In the genomic region with DNA sequence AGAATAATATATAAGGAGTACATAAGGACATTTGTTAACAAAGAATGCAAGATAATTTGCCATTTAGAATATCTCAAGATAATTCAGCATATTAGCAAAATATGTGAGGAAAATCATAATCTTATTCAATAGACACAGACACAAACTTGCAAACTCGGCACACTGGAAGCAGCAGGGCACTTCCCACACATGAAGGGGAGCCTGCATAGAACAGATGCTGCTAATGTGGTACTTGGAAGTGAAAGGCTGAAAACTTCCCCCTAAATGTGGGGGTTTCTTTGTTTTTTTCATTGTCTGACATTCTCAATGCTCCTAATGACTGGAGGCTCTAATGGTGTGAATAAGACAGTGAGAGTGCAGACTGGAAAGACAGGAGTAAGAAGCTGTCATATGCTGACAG, we compare ENCODE assay signal across 26 mouse cellular contexts. TPM values are rescaled to one million over a fixed set of nuclear protein-coding genes. Genes with fewer than 3 reads are reported as not detected.
DNase-seq lines count a peak whose midpoint lies in the region; ATAC-seq and TF ChIP-seq lines count a peak whose summit lies in the region.
"Had no signal": no experiment of that assay in that cellular context is flagged by ENCODE, and none has a peak within 500 bp of the region (broad histone marks: within the 10 kb centered on the region; RNA-seq: fewer than 3 reads in every experiment).

No protein-coding gene starts in this region.

- H3K36me3 ChIP-seq in forebrain, postnatal 0 days (ENCODE audit: insufficient read depth), result no peaks in the 10 kb centered on the region
- H3K36me3 ChIP-seq in forebrain, embryonic 11.5 days (ENCODE audit: control insufficient read depth, insufficient read depth, low read length), result no peaks in the 10 kb centered on the region
- H3K36me3 ChIP-seq: G1E; heart, embryonic 15.5 days had no signal

- H3K27ac ChIP-seq in forebrain, postnatal 0 days (ENCODE audit: low read depth, low read length), result no peak overlapping the region
- no peak overlapping the region for H3K27ac ChIP-seq in forebrain, embryonic 11.5 days (ENCODE audit: low read depth, low read length)
- H3K27ac ChIP-seq: heart, adult 2 months; heart, embryonic 15.5 days; hindbrain, embryonic 14.5 days had no signal

- no peak overlapping the region for H3K4me3 ChIP-seq in forebrain, postnatal 0 days (ENCODE audit: low read depth, low read length)
- no peak overlapping the region for H3K4me3 ChIP-seq in forebrain, embryonic 11.5 days (ENCODE audit: low read depth, low read length)
- H3K4me3 ChIP-seq: heart, adult 2 months; heart, embryonic 15.5 days had no signal

- peak; percentile 2 for DNase-seq in forebrain, postnatal 0 days
- no peak for DNase-seq in forebrain, embryonic 11.5 days (ENCODE audit: low spot score)
- peak; percentile 9 to 21 for DNase-seq in right cerebral cortex, adult 2 months (ENCODE audit: low spot score in 2 of 2)
- DNase-seq in right cerebral cortex, postnatal 14 days, result no peak
- DNase-seq in layer of hippocampus, postnatal 36 days, result peak; percentile 19 to 28
- no peak for DNase-seq in yolk sac, embryonic 10.5 days (ENCODE audit: low spot score)
- DNase-seq: adrenal gland, adult 8-10 months; adrenal gland, postnatal 36 days; B cell, adult 2 months; cerebellum, adult 18-20 months; cerebellum, adult 9-11 months; cerebellum, postnatal 36 days; gastrocnemius, postnatal 14 days; heart, adult 2 months; heart, postnatal 14 days had no signal

- no peaks in the 10 kb centered on the region for H3K27me3 ChIP-seq in forebrain, postnatal 0 days (ENCODE audit: insufficient read depth, low read length)
- no peaks in the 10 kb centered on the region for H3K27me3 ChIP-seq in forebrain, embryonic 11.5 days (ENCODE audit: control insufficient read depth, insufficient read depth, low read length)
- H3K27me3 ChIP-seq: heart, embryonic 15.5 days had no signal

- H3K4me2 ChIP-seq in forebrain, postnatal 0 days (ENCODE audit: low read depth), result no peak overlapping the region
- H3K4me2 ChIP-seq in forebrain, embryonic 11.5 days (ENCODE audit: low read depth, low read length, severe bottlenecking), result no peak overlapping the region
- H3K4me2 ChIP-seq: heart, embryonic 11.5 days; heart, embryonic 15.5 days; hindbrain, embryonic 14.5 days had no signal

- 30% methylated on average over 1 of the region's 1 CpGs for WGBS in forebrain, postnatal 0 days
- WGBS in forebrain, embryonic 11.5 days, result 60% methylated on average over 1 of the region's 1 CpGs

- no peak for TF ChIP-seq CTCF in forebrain, postnatal 0 days (IDR thresholded peaks at IDR 0.05; ENCODE audit: low read depth)

- ATAC-seq in forebrain, postnatal 0 days, result peak; percentile 40
- no peak for ATAC-seq in forebrain, embryonic 11.5 days (replicated peaks; ENCODE audit: low FRiP score)
- ATAC-seq in megakaryocyte-erythroid progenitor cell, adult 5-6 weeks (replicated peaks; ENCODE audit: low FRiP score, low TSS enrichment, poor library complexity, severe bottlenecking), result no peak
- ATAC-seq: CD4-positive, CD25-positive, alpha-beta regulatory T cell, adult 4 months; forebrain, embryonic 14.5 days had no signal

- no peaks in the 10 kb centered on the region for H3K4me1 ChIP-seq in forebrain, postnatal 0 days (ENCODE audit: insufficient read depth)
- no peaks in the 10 kb centered on the region for H3K4me1 ChIP-seq in forebrain, embryonic 11.5 days (replicated peaks; ENCODE audit: control insufficient read depth, insufficient read depth, low read length)
- H3K4me1 ChIP-seq: heart, embryonic 15.5 days had no signal

- H3K9me3 ChIP-seq in forebrain, postnatal 0 days (ENCODE audit: low read length), result no peaks in the 10 kb centered on the region
- no peaks in the 10 kb centered on the region for H3K9me3 ChIP-seq in forebrain, embryonic 11.5 days (ENCODE audit: control insufficient read depth, low read length)
- H3K9me3 ChIP-seq: G1E; heart, embryonic 15.5 days had no signal

- H3K9ac ChIP-seq in forebrain, postnatal 0 days, result no peak overlapping the region
- no peak overlapping the region for H3K9ac ChIP-seq in forebrain, embryonic 11.5 days (ENCODE audit: low read length)
- H3K9ac ChIP-seq: heart, embryonic 15.5 days; hindbrain, embryonic 14.5 days had no signal

RNA-seq across cellular contexts. Expression of gene Olfr686, which starts 7.5 kb away (rescaled TPM):
- not detected in 2 replicates for total RNA-seq in forebrain, postnatal 0 days (2014; rRNA removed)
- not detected in 2 replicates for polyA plus RNA-seq in forebrain, postnatal 0 days (2015; fragmentation: Nextera tagmentation; extraction: Ambion mirVana)
- polyA plus RNA-seq in forebrain, embryonic 11.5 days (2014; fragmentation: Nextera tagmentation; extraction: Ambion mirVana), result not detected in 2 replicates
- total RNA-seq in layer of hippocampus, postnatal 36 days (2021), result not detected
- total RNA-seq in megakaryocyte-erythroid progenitor cell, adult 5-6 weeks (2014; fragmentation: Nextera tagmentation), result not detected in 2 replicates
- total RNA-seq in megakaryocyte-erythroid progenitor cell, adult 5-6 weeks (2017), result not detected in 2 replicates
- total RNA-seq: adrenal gland, adult 8-10 months; adrenal gland, postnatal 36 days; G1E; gastrocnemius, adult 18-20 months; gastrocnemius, postnatal 14 days; heart, adult 2 months; heart, postnatal 14 days; hematopoietic stem cell, adult 5-6 weeks had no signal
- polyA plus RNA-seq: CD4-positive, CD25-positive, alpha-beta regulatory T cell, adult 4 months; embryonic facial prominence, embryonic 14.5 days; forebrain, embryonic 14.5 days; G1E; gonadal fat pad, adult 2 months; heart, adult 2 months; heart, embryonic 11.5 days; heart, embryonic 15.5 days; hindbrain, embryonic 14.5 days had no signal

RNA-seq across cellular contexts. Expression of gene Olfr685, which starts 28.9 kb away (rescaled TPM):
- total RNA-seq in forebrain, postnatal 0 days (2014; rRNA removed), result not detected in 2 replicates
- polyA plus RNA-seq in forebrain, postnatal 0 days (2015; fragmentation: Nextera tagmentation; extraction: Ambion mirVana), result not detected in 2 replicates
- not detected in 2 replicates for polyA plus RNA-seq in forebrain, embryonic 11.5 days (2014; fragmentation: Nextera tagmentation; extraction: Ambion mirVana)
- not detected for total RNA-seq in layer of hippocampus, postnatal 36 days (2021)
- not detected in 2 replicates for total RNA-seq in megakaryocyte-erythroid progenitor cell, adult 5-6 weeks (2014; fragmentation: Nextera tagmentation)
- not detected in 2 replicates for total RNA-seq in megakaryocyte-erythroid progenitor cell, adult 5-6 weeks (2017)
- total RNA-seq: adrenal gland, adult 8-10 months; adrenal gland, postnatal 36 days; gastrocnemius, adult 18-20 months; gastrocnemius, postnatal 14 days; heart, adult 2 months; heart, postnatal 14 days; hematopoietic stem cell, adult 5-6 weeks had no signal
- polyA plus RNA-seq: CD4-positive, CD25-positive, alpha-beta regulatory T cell, adult 4 months; forebrain, embryonic 14.5 days; G1E; gonadal fat pad, adult 2 months; heart, adult 2 months; heart, embryonic 11.5 days; heart, embryonic 15.5 days; hindbrain, embryonic 14.5 days had no signal

RNA-seq across cellular contexts. Expression of gene Olfr684, which starts 51.3 kb away (rescaled TPM):
- not detected in 2 replicates for total RNA-seq in forebrain, postnatal 0 days (2014; rRNA removed)
- polyA plus RNA-seq in forebrain, postnatal 0 days (2015; fragmentation: Nextera tagmentation; extraction: Ambion mirVana), result not detected in 2 replicates
- polyA plus RNA-seq in forebrain, embryonic 11.5 days (2014; fragmentation: Nextera tagmentation; extraction: Ambion mirVana), result not detected in 2 replicates
- not detected for total RNA-seq in layer of hippocampus, postnatal 36 days (2021)
- total RNA-seq in megakaryocyte-erythroid progenitor cell, adult 5-6 weeks (2014; fragmentation: Nextera tagmentation), result not detected in 2 replicates
- not detected in 2 replicates for total RNA-seq in megakaryocyte-erythroid progenitor cell, adult 5-6 weeks (2017)
- total RNA-seq: adrenal gland, adult 8-10 months; adrenal gland, postnatal 36 days; gastrocnemius, adult 18-20 months; gastrocnemius, postnatal 14 days; heart, adult 2 months; heart, postnatal 14 days; hematopoietic stem cell, adult 5-6 weeks had no signal
- polyA plus RNA-seq: CD4-positive, CD25-positive, alpha-beta regulatory T cell, adult 4 months; embryonic facial prominence, embryonic 14.5 days; forebrain, embryonic 14.5 days; G1E; gonadal fat pad, adult 2 months; heart, adult 2 months; heart, embryonic 11.5 days; heart, embryonic 15.5 days; hindbrain, embryonic 14.5 days had no signal

Comparison
In these comparisons a context has a peak if more than half of its experiments do, and no peak if none do; other contexts are left out.
1. DNase-seq: peak in forebrain, postnatal 0 days (single experiment), right cerebral cortex, adult 2 months (2 of 2) and layer of hippocampus, postnatal 36 days (2 of 2); none in forebrain, embryonic 11.5 days (single experiment), right cerebral cortex, postnatal 14 days (single experiment) and yolk sac, embryonic 10.5 days (single experiment).